14 mouse cellular contexts compared by ENCODE assay signal in the genomic region with DNA sequence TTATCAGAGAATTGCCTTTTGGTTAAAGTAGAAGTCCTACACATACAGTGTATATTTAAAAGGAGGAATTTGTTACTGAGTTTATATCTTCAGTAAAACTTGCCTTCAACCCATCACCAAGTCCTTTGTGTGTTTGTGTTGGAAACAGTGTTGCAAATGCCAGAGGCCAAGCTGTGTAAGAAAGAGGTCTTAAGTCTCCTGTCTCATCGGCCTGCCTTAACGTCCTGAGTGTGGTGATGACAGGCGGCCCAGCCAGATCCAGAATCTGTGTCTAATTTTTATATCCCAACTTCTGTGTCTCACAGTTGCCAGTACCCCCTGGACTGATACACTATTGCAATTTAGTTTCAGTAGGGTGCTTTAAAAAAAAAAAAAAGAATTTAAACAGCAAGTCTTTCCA. TPM values are rescaled to one million over a fixed set of nuclear protein-coding genes. Genes with fewer than 3 reads are reported as not detected.
DNase-seq lines count a peak whose midpoint lies in the region.
"Had no signal": no experiment of that assay in that cellular context is flagged by ENCODE, and none has a peak within 500 bp of the region (broad histone marks: within the 10 kb centered on the region; RNA-seq: fewer than 3 reads in every experiment).

No protein-coding gene starts in this region.

- DNase-seq in heart, adult 11 months, result peak; percentile 73
- DNase-seq in heart, adult 8-10 months (ENCODE audit: low spot score), result no peak
- DNase-seq in testis, postnatal 14 days (ENCODE audit: low spot score), result peak; percentile 65
- DNase-seq in testis, postnatal 10 days (ENCODE audit: low spot score), result no peak
- DNase-seq: adrenal gland, adult 2 months; adrenal gland, adult 8-10 months; adrenal gland, postnatal 10 days; adrenal gland, postnatal 14 days; adrenal gland, postnatal 25 days; adrenal gland, postnatal 36 days; B cell, adult 2 months; cerebellum, adult 11 months; cerebellum, adult 11-12 months; cerebellum, adult 18-20 months had no signal

RNA-seq across cellular contexts. Expression of gene Tsc22d1, which starts 42.9 kb away (rescaled TPM):
- 100 to 1,000 TPM; 338 to 435 (median 378) TPM for total RNA-seq in heart, adult 8-10 months (2022)

Comparison
In these comparisons a context has a peak if more than half of its experiments do, and no peak if none do; other contexts are left out.
1. DNase-seq: peak in heart, adult 11 months (single experiment) and testis, postnatal 14 days (single experiment); none in heart, adult 8-10 months (single experiment) and testis, postnatal 10 days (single experiment).